Comparison of ENCODE assay signal across 8 mouse cellular contexts in genomic region chrX:48452231-48452890, GRCm38 (mm10). TPM values are rescaled to one million over a fixed set of nuclear protein-coding genes. Genes with fewer than 3 reads are reported as not detected.
DNase-seq lines count a peak whose midpoint lies in the region; ATAC-seq and TF ChIP-seq lines count a peak whose summit lies in the region.

No protein-coding gene starts in this region.

- ATAC-seq in heart, embryonic 15.5 days (replicated peaks; ENCODE audit: insufficient number of reproducible peaks, insufficient read depth, low FRiP score, low read depth): no peak
- ATAC-seq in limb, embryonic 13.5 days (ENCODE audit: low FRiP score, low read depth): no peak

- peak overlapping the region; percentile 29 for H3K27ac ChIP-seq in MEL (ENCODE audit: control insufficient read depth, low read depth, low read length)
- H3K27ac ChIP-seq in heart, embryonic 15.5 days: peak overlapping the region; percentile 93
- H3K27ac ChIP-seq in limb, embryonic 13.5 days: no peak overlapping the region

- TF ChIP-seq POLR2A in MEL (IDR thresholded peaks at IDR 0.05; ENCODE audit: control insufficient read depth in 1 of 2, insufficient read depth in 1 of 2, low read depth in 1 of 2, low read length in 2 of 2, poor library complexity in 1 of 2): no peak
- no peak for TF ChIP-seq POLR2A in myocyte (IDR thresholded peaks at IDR 0.05; ENCODE audit: insufficient read length, low read depth)

- H3K36me3 ChIP-seq in MEL (ENCODE audit: control insufficient read depth in 1 of 2, insufficient read depth in 2 of 2, low read length in 2 of 2) (peaks cover 0 to 8% of the 10 kb centered on the region in 2 experiments; a peak in 2 of 4 replicates), myocyte (ENCODE audit: control insufficient read depth, insufficient read depth) (no peaks in the 10 kb centered on the region)
- no peaks in the 10 kb centered on the region for H3K36me3 ChIP-seq in heart, embryonic 15.5 days
- no peaks in the 10 kb centered on the region for H3K36me3 ChIP-seq in limb, embryonic 13.5 days

- H3K79me2 ChIP-seq in MEL (ENCODE audit: control insufficient read depth, insufficient read depth, low read length, poor library complexity): peaks cover 26% of the 10 kb centered on the region
- peaks cover 39% of the 10 kb centered on the region for H3K79me2 ChIP-seq in myocyte (ENCODE audit: control insufficient read depth, insufficient read depth)

- peaks cover 0 to 14% of the 10 kb centered on the region in 2 experiments; a peak in 2 of 4 replicates for H3K4me1 ChIP-seq in MEL (ENCODE audit: control insufficient read depth in 1 of 2, insufficient read depth in 2 of 2, low read length in 2 of 2)
- peaks cover 43% of the 10 kb centered on the region for H3K4me1 ChIP-seq in heart, embryonic 15.5 days (replicated peaks)
- H3K4me1 ChIP-seq in limb, embryonic 13.5 days: 0 out of 2 replicates have a peak, but pooled peaks cover 4% of the 10 kb centered on the region

- peak overlapping the region; percentile 70 for H3K4me2 ChIP-seq in heart, embryonic 15.5 days
- H3K4me2 ChIP-seq in limb, embryonic 13.5 days (replicated peaks): peak overlapping the region; percentile 61
- H3K4me2 ChIP-seq in myocyte (ENCODE audit: low read depth): peak overlapping the region; percentile 70

- TF ChIP-seq CTCF in MEL (IDR thresholded peaks at IDR 0.05 in 2 of 3, conservative IDR thresholded peaks at IDR 0.05 in 1 of 3; ENCODE audit: control insufficient read depth in 1 of 3, insufficient read depth in 1 of 3, low read depth in 2 of 3, low read length in 3 of 3, poor library complexity in 1 of 3, severe bottlenecking in 1 of 3): no peak

- 16% methylated on average over 9 of the region's 9 CpGs for WGBS in heart, embryonic 15.5 days
- 36% methylated on average over 9 of the region's 9 CpGs for WGBS in limb, embryonic 13.5 days

- DNase-seq in A20 (ENCODE audit: low read depth, low spot score) (peak; percentile 69), MEL (ENCODE audit: low read depth, low spot score) (peak; percentile 29)
- DNase-seq in frontal cortex, postnatal 10 days (ENCODE audit: low spot score in 2 of 2): no peak
- no peak for DNase-seq in ovary, adult 18-20 months (ENCODE audit: low spot score)
- no peak for DNase-seq in testis, postnatal 14 days (ENCODE audit: low spot score)

- H3K27me3 ChIP-seq in MEL (ENCODE audit: control insufficient read depth in 1 of 2, insufficient read depth in 2 of 2, low read length in 2 of 2): no peaks in the 10 kb centered on the region
- H3K27me3 ChIP-seq in heart, embryonic 15.5 days: no peaks in the 10 kb centered on the region
- H3K27me3 ChIP-seq in limb, embryonic 13.5 days: peaks cover 20% of the 10 kb centered on the region; the same call in 1 of the 2 replicates
- no peaks in the 10 kb centered on the region for H3K27me3 ChIP-seq in myocyte (ENCODE audit: control insufficient read depth, insufficient read depth, insufficient read length)

- H3K4me3 ChIP-seq in MEL (ENCODE audit: control insufficient read depth in 1 of 2, insufficient read depth in 1 of 2, low read depth in 2 of 2, low read length in 2 of 2): peak overlapping the region; percentile 89 to 91
- H3K4me3 ChIP-seq in heart, embryonic 15.5 days: peak overlapping the region; percentile 67
- H3K4me3 ChIP-seq in limb, embryonic 13.5 days: peak overlapping the region; percentile 53
- H3K4me3 ChIP-seq in myocyte: peak overlapping the region; percentile 41

- no peak for TF ChIP-seq EP300 in MEL (IDR thresholded peaks at IDR 0.05; ENCODE audit: low read depth in 1 of 2, low read length in 2 of 2)

- H3K9me3 ChIP-seq in MEL (replicated peaks; ENCODE audit: insufficient read depth, low read length): no peaks in the 10 kb centered on the region
- H3K9me3 ChIP-seq in heart, embryonic 15.5 days (replicated peaks): no peaks in the 10 kb centered on the region
- no peaks in the 10 kb centered on the region for H3K9me3 ChIP-seq in limb, embryonic 13.5 days

- no peak for TF ChIP-seq RAD21 in MEL (IDR thresholded peaks at IDR 0.05; ENCODE audit: low read depth, low read length)

- peak overlapping the region; percentile 94 for H3K9ac ChIP-seq in MEL (ENCODE audit: control insufficient read depth, low read depth, low read length, poor library complexity, severe bottlenecking)
- peak overlapping the region; percentile 77 for H3K9ac ChIP-seq in heart, embryonic 15.5 days
- peak overlapping the region; percentile 69; the same call in 1 of the 2 replicates for H3K9ac ChIP-seq in limb, embryonic 13.5 days

- H3ac ChIP-seq in myocyte (ENCODE audit: control insufficient read depth, insufficient read length): peak overlapping the region; percentile 21

TF ChIP-seq in MEL, 35 proteins besides CTCF, POLR2A, EP300 and RAD21:
- TF ChIP-seq ZC3H11A (IDR thresholded peaks at IDR 0.05; ENCODE audit: low read depth, low read length) (no peak), ETS1 (IDR thresholded peaks at IDR 0.05; ENCODE audit: low read depth, low read length) (peak; percentile 83)
TF ChIP-seq in MEL: peak in this region for 1.

TF ChIP-seq in myocyte, 11 proteins besides CTCF, POLR2A, EP300 and RAD21:
- TF ChIP-seq MYOG (IDR thresholded peaks at IDR 0.05; ENCODE audit: control insufficient read depth in 1 of 3, insufficient read depth in 1 of 3, insufficient read length in 2 of 3, low read depth in 2 of 3) (peak in 1 of 3 experiments; percentile 22), TCF3 (IDR thresholded peaks at IDR 0.05; ENCODE audit: insufficient read length, low read depth) (no peak), MYOD1 (IDR thresholded peaks at IDR 0.05; ENCODE audit: control insufficient read depth in 1 of 3, insufficient read length in 2 of 3, low read depth in 2 of 3) (peak in 2 of 3 experiments; percentile 46 to 68)

RNA-seq across cellular contexts. Expression of gene Elf4, which starts 10.6 kb away (rescaled TPM):
- total RNA-seq in MEL (2012; rRNA removed): 3.4 and 4.0 TPM in 2 replicates
- 10 to 100 TPM in 1 of 2 experiments, not detected in 1; 15.3 TPM for polyA plus RNA-seq in MEL (2012; ENCODE audit: insufficient read depth in 1 of 2, insufficient read length in 2 of 2, low read depth in 1 of 2, low replicate concordance in 2 of 2, missing spikeins in 1 of 2)
- polyA plus RNA-seq in heart, embryonic 15.5 days (2015; fragmentation: Nextera tagmentation; extraction: Ambion mirVana): 8.4 and 11.2 TPM in 2 replicates
- 4.1 and 4.9 TPM in 2 replicates for polyA plus RNA-seq in limb, embryonic 13.5 days (2015; fragmentation: Nextera tagmentation; extraction: Ambion mirVana)
- 7.0 TPM for polyA plus RNA-seq in myocyte (2012; fragmentation: generic; extraction: Trizol)

Comparison
In these comparisons a context has a peak if more than half of its experiments do, and no peak if none do; other contexts are left out.
1. DNase-seq: peak in A20 (single experiment) and MEL (single experiment); none in frontal cortex, postnatal 10 days (0 of 2), ovary, adult 18-20 months (single experiment) and testis, postnatal 14 days (single experiment).
2. Peak in every context shown above with its lines, with median percentiles within 50 percentile points of each other: H3K4me3 ChIP-seq, H3K9ac ChIP-seq and H3K4me2 ChIP-seq.